Mouse (Mus musculus) spleen, adult 2 months (tissue): ENCODE measurements around the gene Thap8.

Experiments used
- CTCF ChIP-seq: fragments of 200-500 bp; IDR thresholded peaks from 2 replicates; pipeline ENCODE4 v1.5.1; 2011; ENCODE audit warnings: mild to moderate bottlenecking, inconsistent platforms; ENCODE audit not compliant: insufficient read depth, insufficient read length, insufficient replicate concordance; ENCODE audit errors: extremely low read depth
- POLR2A ChIP-seq: fragments of 200-500 bp; IDR thresholded peaks from 2 replicates; pipeline ENCODE4 v1.6.1; 2011; ENCODE audit warnings: low read depth, low read length, inconsistent platforms

- TF ChIP-seq POLR2A (no peak), CTCF (no peak)
Measured at GRCm38 (mm10) chr7:30314721-30315155, 34.8 kb downstream of the Thap8 start, which contains the start of gene Syne4.
